Mouse (Mus musculus): ENCODE results near the gene Tecpr2.

- no peak for TF ChIP-seq GATA1 (IDR thresholded peaks at IDR 0.05; ENCODE audit: borderline replicate concordance, low read length)
- no peak for TF ChIP-seq FLI1 (IDR thresholded peaks at IDR 0.05; ENCODE audit: low read length)
Measured at GRCm38 (mm10) chr12:110844227-110845130, 44.6 kb upstream of the Tecpr2 start.

Data from megakaryocyte, embryonic 14.5 days (primary cell).